Mouse (Mus musculus) heart, postnatal 0 days (tissue): ENCODE data around the gene Thnsl2. TPM values are rescaled to one million over a fixed set of nuclear protein-coding genes. Genes with fewer than 3 reads are reported as not detected.

Experiments
- ATAC-seq: fragments of 200-750 bp; cut with Nextera tagmentation; 2 replicates; pipeline ENCODE4 v1.8.0; 2017; ENCODE audit warnings: low read depth, moderate number of reproducible peaks, moderate library complexity; ENCODE audit not compliant: insufficient read depth
- DNase-seq: peaks from one replicate; pipeline ENCODE4 v3.0.0-alpha.2; 2016; ENCODE audit warnings: low spot score
- H3K27ac ChIP-seq: fragments of 300-500 bp; sonication (generic); 2 replicates; pipeline ENCODE4 v1.5.1; 2014; ENCODE audit warnings: low read depth, mild to moderate bottlenecking
- H3K27me3 ChIP-seq: fragments of 300-500 bp; sonication (generic); 2 replicates; pipeline ENCODE4 v1.6.1; 2014; ENCODE audit warnings: low read length, mixed read lengths; ENCODE audit not compliant: control insufficient read depth, insufficient read depth
- H3K36me3 ChIP-seq: fragments of 300-500 bp; sonication (generic); replicated peaks from 2 replicates; pipeline ENCODE4 v1.6.1; 2014; ENCODE audit warnings: low read length, mixed read lengths; ENCODE audit not compliant: control insufficient read depth, insufficient read depth
- H3K4me1 ChIP-seq: fragments of 300-500 bp; sonication (generic); 2 replicates; pipeline ENCODE4 v1.6.1; 2014; ENCODE audit warnings: antibody characterized with exemption; ENCODE audit not compliant: control insufficient read depth, insufficient read depth
- H3K4me2 ChIP-seq: fragments of 300-500 bp; sonication (generic); 2 replicates; pipeline ENCODE4 v1.6.1; 2014; ENCODE audit warnings: low read depth, mild to moderate bottlenecking, low read length, moderate library complexity
- H3K4me3 ChIP-seq: fragments of 300-500 bp; sonication (generic); 2 replicates; pipeline ENCODE4 v1.5.1; 2014; ENCODE audit warnings: low read depth, low read length
- H3K9ac ChIP-seq: fragments of 300-500 bp; sonication (generic); replicated peaks from 2 replicates; pipeline ENCODE4 v1.6.1; 2014; ENCODE audit warnings: low read depth, low read length, mixed read lengths
- H3K9me3 ChIP-seq: fragments of 300-500 bp; sonication (generic); replicated peaks from 2 replicates; pipeline ENCODE4 v1.6.1; 2016; ENCODE audit warnings: low read length; ENCODE audit not compliant: control insufficient read depth
- CTCF ChIP-seq: IDR thresholded peaks from 2 replicates; pipeline ENCODE4 v1.5.1; 2016; ENCODE audit warnings: antibody characterized with exemption, control low read depth, low read depth
- EP300 ChIP-seq: IDR thresholded peaks from 2 replicates; pipeline ENCODE4 v1.6.1; 2016; ENCODE audit warnings: antibody characterized with exemption, low read depth
- WGBS: fragments of 180-500 bp; shearing (Covaris S2); extraction: QIAGEN DNeasy Blood & Tissue Kit; methylation state at CpG from one replicate; pipeline ENCODE4 v1.1.7; 2014; 5-methylcytosine and 5-hydroxymethylcytosine counted together
- polyA plus RNA-seq: library from polyadenylated mRNA; unstranded; fragments of >200 nt; fragmentation: Nextera tagmentation; extraction: Ambion mirVana; gene quantifications from 2 replicates; pipeline ENCODE4 v1.2.1, GENCODE M21; 2015
- total RNA-seq: library from RNA; depleted of rRNA; stranded (reverse); fragments of >200 nt; gene quantifications from 2 replicates; pipeline ENCODE4 v1.2.3, GENCODE M21; 2014; ENCODE audit warnings: low replicate concordance

Thnsl2 gene
- total and polyA plus RNA-seq, 2 experiments from 2014 or later = 6.9 to 11.1 TPM

DNA sequence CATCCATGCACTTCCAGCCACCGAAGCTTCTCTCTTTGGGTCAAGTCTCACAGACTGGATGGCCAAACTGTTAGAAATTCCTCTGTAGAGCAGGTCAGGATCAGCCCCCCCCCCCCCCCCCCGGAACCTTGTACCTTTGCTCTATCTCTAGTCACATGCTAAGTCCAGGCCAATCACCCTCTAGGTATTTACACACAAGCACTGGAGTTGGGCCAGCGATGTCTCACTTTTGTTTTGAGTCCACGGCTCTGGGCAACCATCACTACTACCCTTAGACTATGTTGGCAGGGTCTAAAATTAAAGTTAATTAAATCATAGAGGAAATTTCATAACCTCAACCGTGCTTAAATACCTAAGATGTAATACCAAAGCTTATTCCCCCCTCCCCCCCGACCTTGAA, 50.6 kb downstream of the Thnsl2 start:
- H3K4me1 ChIP-seq = no peaks in the 10 kb centered on the region
- no peak overlapping the region for H3K9ac ChIP-seq
- no peak overlapping the region for H3K4me3 ChIP-seq
- no peaks in the 10 kb centered on the region for H3K27me3 ChIP-seq
- TF ChIP-seq EP300 (no peak), CTCF (no peak)
- H3K36me3 ChIP-seq = no peaks in the 10 kb centered on the region
- H3K27ac ChIP-seq = no peak overlapping the region
- ATAC-seq (no peak), DNase-seq (no peak)
- no peak overlapping the region for H3K4me2 ChIP-seq
- WGBS = 86% methylated on average over 6 of the region's 6 CpGs
- H3K9me3 ChIP-seq = no peaks in the 10 kb centered on the region

DNA sequence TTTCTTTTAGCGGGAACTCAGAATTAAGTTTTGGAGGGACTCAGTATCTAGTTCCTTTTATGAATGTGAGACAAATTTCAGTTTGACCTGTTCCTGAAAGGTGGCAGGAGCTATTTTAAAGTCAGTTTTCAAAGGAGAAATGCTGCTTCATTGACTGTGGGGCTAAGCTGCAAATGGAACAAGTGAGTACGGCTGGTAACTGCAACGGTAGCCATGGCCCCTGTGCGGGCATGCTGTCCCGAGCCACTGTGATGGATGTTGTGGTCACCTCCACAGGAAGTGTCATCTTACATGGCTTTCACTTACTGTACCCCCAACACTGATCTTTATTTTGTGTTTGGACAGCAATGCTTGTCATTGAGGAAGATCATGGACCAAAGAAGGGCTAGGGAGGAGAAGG, 53.8 kb downstream of the Thnsl2 start:
- H3K9me3 ChIP-seq = 0 out of 2 replicates have a peak, but pooled peaks cover 6% of the 10 kb centered on the region
- H3K27me3 ChIP-seq = no peaks in the 10 kb centered on the region
- DNase-seq (no peak), ATAC-seq (no peak)
- H3K4me1 ChIP-seq = no peaks in the 10 kb centered on the region
- H3K4me2 ChIP-seq = no peak overlapping the region
- WGBS = 80% methylated on average over 5 of the region's 5 CpGs
- no peak for TF ChIP-seq CTCF
- no peak for TF ChIP-seq EP300
- H3K27ac ChIP-seq = no peak overlapping the region
- H3K9ac ChIP-seq = no peak overlapping the region
- no peak overlapping the region for H3K4me3 ChIP-seq
- H3K36me3 ChIP-seq = no peaks in the 10 kb centered on the region

DNA sequence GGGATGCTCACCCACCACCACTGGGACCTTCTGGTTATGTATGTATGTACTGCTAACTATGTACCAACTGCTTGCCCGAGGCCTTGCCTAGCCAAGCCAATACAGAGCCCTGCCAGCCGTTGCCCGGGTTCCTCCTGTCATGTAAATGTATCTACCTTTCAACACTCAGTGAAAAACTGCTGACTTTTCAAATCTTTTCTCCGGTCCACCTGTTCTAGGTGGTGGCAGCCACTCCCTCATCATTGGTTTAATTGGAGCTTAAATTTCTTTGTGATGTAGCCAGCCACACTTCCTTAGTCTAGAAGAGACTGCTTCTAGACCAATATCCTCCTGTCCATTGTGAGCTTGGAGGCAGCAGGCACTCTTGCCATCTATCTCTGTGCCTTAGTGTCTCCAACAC, 54.5 kb downstream of the Thnsl2 start:
- Histone ChIP-seq H3K4me1 (no peaks in the 10 kb centered on the region), H3K27ac (no peak overlapping the region), H3K9me3 (0 out of 2 replicates have a peak, but pooled peaks cover 6% of the 10 kb centered on the region), H3K27me3 (no peaks in the 10 kb centered on the region), H3K36me3 (no peaks in the 10 kb centered on the region), H3K9ac (no peak overlapping the region), H3K4me3 (no peak overlapping the region), H3K4me2 (no peak overlapping the region)
- 71% methylated on average over 4 of the region's 4 CpGs for WGBS
- TF ChIP-seq CTCF (no peak), EP300 (no peak)
- ATAC-seq = no peak
- no peak for DNase-seq

DNA sequence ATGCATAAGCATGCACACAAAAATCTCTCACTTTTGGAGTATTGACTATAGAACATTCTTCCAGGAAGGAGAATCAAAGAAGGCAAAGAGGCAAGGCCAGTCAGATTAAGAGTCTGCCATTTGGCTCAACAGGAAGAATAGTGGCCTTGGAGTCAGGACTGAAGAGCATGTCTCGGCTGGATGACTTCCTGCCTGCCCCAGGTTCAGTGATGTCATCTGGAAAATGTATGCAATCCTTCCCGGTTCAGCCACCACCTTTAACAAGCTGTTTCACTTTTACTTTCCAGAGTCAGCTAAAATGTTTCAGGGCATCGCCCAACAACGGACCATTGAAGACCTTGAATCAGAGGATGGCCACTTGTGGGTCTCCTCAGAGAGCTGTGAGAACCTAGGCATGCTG, 55.2 kb downstream of the Thnsl2 start:
- Histone ChIP-seq H3K36me3 (no peaks in the 10 kb centered on the region), H3K27ac (no peak overlapping the region), H3K9me3 (0 out of 2 replicates have a peak, but pooled peaks cover 6% of the 10 kb centered on the region), H3K27me3 (no peaks in the 10 kb centered on the region), H3K9ac (no peak overlapping the region), H3K4me1 (no peaks in the 10 kb centered on the region), H3K4me2 (no peak overlapping the region), H3K4me3 (no peak overlapping the region)
- no peak for ATAC-seq
- DNase-seq = no peak
- TF ChIP-seq CTCF = no peak
- WGBS = 51% methylated on average over 4 of the region's 4 CpGs

DNA sequence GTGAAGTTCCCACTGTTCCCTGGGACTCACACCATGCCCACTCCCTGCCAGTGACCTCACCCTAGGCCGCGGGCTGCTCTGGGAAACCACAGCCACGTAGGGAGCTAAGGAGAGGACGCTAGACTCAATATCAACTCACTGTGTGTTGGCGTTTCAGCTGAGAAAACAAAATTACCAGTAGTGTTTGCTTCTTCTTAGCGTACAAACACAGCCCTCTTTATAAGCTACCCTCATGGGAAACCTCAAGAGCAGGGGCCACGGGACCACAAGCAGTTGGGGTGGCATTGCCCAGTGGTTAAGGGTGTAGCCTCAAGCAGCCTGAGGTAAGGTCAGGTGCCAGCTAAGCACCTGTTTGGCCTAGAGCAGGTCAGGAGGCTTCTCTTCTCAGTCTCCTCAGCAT, 60.8 kb downstream of the Thnsl2 start:
- TF ChIP-seq CTCF = no peak
- TF ChIP-seq EP300 = no peak
- Histone ChIP-seq H3K36me3 (no peaks in the 10 kb centered on the region), H3K4me1 (no peaks in the 10 kb centered on the region), H3K27me3 (no peaks in the 10 kb centered on the region), H3K9me3 (0 out of 2 replicates have a peak, but pooled peaks cover 6% of the 10 kb centered on the region), H3K4me3 (no peak overlapping the region), H3K9ac (no peak overlapping the region), H3K4me2 (no peak overlapping the region), H3K27ac (no peak overlapping the region)
- 75% methylated on average over 7 of the region's 7 CpGs for WGBS
- ATAC-seq (no peak), DNase-seq (no peak)

DNA sequence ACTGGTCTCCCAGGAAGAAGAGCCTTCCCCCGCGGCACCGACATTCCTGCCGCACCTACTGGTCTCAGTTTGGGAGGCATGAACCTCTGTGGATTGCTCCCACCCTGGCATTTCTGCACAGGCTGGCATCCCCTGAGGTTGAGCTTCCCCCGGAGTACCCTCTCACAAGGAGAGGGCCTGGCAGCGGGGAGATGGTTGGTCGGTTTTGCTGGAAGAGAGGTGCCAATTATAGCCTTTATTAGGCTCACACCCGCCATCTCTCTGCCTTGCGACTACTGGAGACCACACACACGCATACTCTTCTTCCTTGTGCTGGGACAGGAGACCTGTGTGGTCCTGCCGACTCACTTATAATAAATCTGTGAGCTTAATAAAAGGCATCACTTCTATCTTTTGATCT, 62.2 kb downstream of the Thnsl2 start:
- DNase-seq (no peak), ATAC-seq (no peak)
- TF ChIP-seq CTCF = no peak
- no peak for TF ChIP-seq EP300
- H3K27ac ChIP-seq = no peak overlapping the region
- H3K9me3 ChIP-seq = 0 out of 2 replicates have a peak, but pooled peaks cover 4% of the 10 kb centered on the region
- no peak overlapping the region for H3K9ac ChIP-seq
- no peaks in the 10 kb centered on the region for H3K36me3 ChIP-seq
- 78% methylated on average over 11 of the region's 11 CpGs for WGBS
- H3K4me2 ChIP-seq = no peak overlapping the region
- no peaks in the 10 kb centered on the region for H3K4me1 ChIP-seq
- H3K4me3 ChIP-seq = no peak overlapping the region
- no peaks in the 10 kb centered on the region for H3K27me3 ChIP-seq
